Mouse (Mus musculus): ENCODE measurements around the gene Mrps18a. TPM values are rescaled to one million over a fixed set of nuclear protein-coding genes. Genes with fewer than 3 reads are reported as not detected.

Mrps18a gene
- polyA plus RNA-seq, 1 experiment = 82.8 TPM

- TF ChIP-seq POLR2A (IDR thresholded peaks at IDR 0.05; ENCODE audit: borderline replicate concordance, extremely low read depth, insufficient read depth, insufficient read length, poor library complexity, severe bottlenecking) (no peak), CTCF (IDR thresholded peaks at IDR 0.05; ENCODE audit: borderline replicate concordance, extremely low read depth, insufficient read depth, insufficient read length) (no peak)
These were observed 8.1 kb upstream of the Mrps18a start for GRCm38 (mm10) chr17:46102608-46103159.

GRCm38 (mm10) chr17:46104487-46104886, 6.3 kb upstream of the Mrps18a start:
- peak; percentile 32 for DNase-seq (ENCODE audit: low read depth)
- TF ChIP-seq CTCF (IDR thresholded peaks at IDR 0.05; ENCODE audit: borderline replicate concordance, extremely low read depth, insufficient read depth, insufficient read length) (no peak), POLR2A (IDR thresholded peaks at IDR 0.05; ENCODE audit: borderline replicate concordance, extremely low read depth, insufficient read depth, insufficient read length, poor library complexity, severe bottlenecking) (no peak)

More at GRCm38 (mm10) chr17:46102608-46103159, 8.1 kb upstream of the Mrps18a start:
- DNase-seq (ENCODE audit: low read depth) = peak; percentile 10

- DNase-seq (ENCODE audit: low read depth) = peak; percentile 18
- TF ChIP-seq POLR2A (IDR thresholded peaks at IDR 0.05; ENCODE audit: borderline replicate concordance, extremely low read depth, insufficient read depth, insufficient read length, poor library complexity, severe bottlenecking) (no peak), CTCF (IDR thresholded peaks at IDR 0.05; ENCODE audit: borderline replicate concordance, extremely low read depth, insufficient read depth, insufficient read length) (no peak)
These were observed 2.5 kb upstream of the Mrps18a start for GRCm38 (mm10) chr17:46108286-46108685.

GRCm38 (mm10) chr17:46115489-46115888, 4.7 kb downstream of the Mrps18a start:
- TF ChIP-seq CTCF (IDR thresholded peaks at IDR 0.05; ENCODE audit: borderline replicate concordance, extremely low read depth, insufficient read depth, insufficient read length) (no peak), POLR2A (IDR thresholded peaks at IDR 0.05; ENCODE audit: borderline replicate concordance, extremely low read depth, insufficient read depth, insufficient read length, poor library complexity, severe bottlenecking) (no peak)
- DNase-seq (ENCODE audit: low read depth) = no peak

GRCm38 (mm10) chr17:46116138-46116537, 5.4 kb downstream of the Mrps18a start:
- TF ChIP-seq CTCF (IDR thresholded peaks at IDR 0.05; ENCODE audit: borderline replicate concordance, extremely low read depth, insufficient read depth, insufficient read length) = no peak
- no peak for DNase-seq (ENCODE audit: low read depth)

GRCm38 (mm10) chr17:46116881-46117280, 6.1 kb downstream of the Mrps18a start:
- TF ChIP-seq CTCF (IDR thresholded peaks at IDR 0.05; ENCODE audit: borderline replicate concordance, extremely low read depth, insufficient read depth, insufficient read length) (no peak), POLR2A (IDR thresholded peaks at IDR 0.05; ENCODE audit: borderline replicate concordance, extremely low read depth, insufficient read depth, insufficient read length, poor library complexity, severe bottlenecking) (no peak)
- no peak for DNase-seq (ENCODE audit: low read depth)

- no peak for DNase-seq (ENCODE audit: low read depth)
- TF ChIP-seq CTCF (IDR thresholded peaks at IDR 0.05; ENCODE audit: borderline replicate concordance, extremely low read depth, insufficient read depth, insufficient read length) (no peak), POLR2A (IDR thresholded peaks at IDR 0.05; ENCODE audit: borderline replicate concordance, extremely low read depth, insufficient read depth, insufficient read length, poor library complexity, severe bottlenecking) (no peak)
These were observed 7.0 kb downstream of the Mrps18a start for GRCm38 (mm10) chr17:46117623-46118422.

GRCm38 (mm10) chr17:46118423-46118850, 7.7 kb downstream of the Mrps18a start:
- no peak for TF ChIP-seq CTCF (IDR thresholded peaks at IDR 0.05; ENCODE audit: borderline replicate concordance, extremely low read depth, insufficient read depth, insufficient read length)
- no peak for TF ChIP-seq POLR2A (IDR thresholded peaks at IDR 0.05; ENCODE audit: borderline replicate concordance, extremely low read depth, insufficient read depth, insufficient read length, poor library complexity, severe bottlenecking)
- peak; percentile 19 for DNase-seq (ENCODE audit: low read depth)

- TF ChIP-seq CTCF (IDR thresholded peaks at IDR 0.05; ENCODE audit: borderline replicate concordance, extremely low read depth, insufficient read depth, insufficient read length) (no peak), POLR2A (IDR thresholded peaks at IDR 0.05; ENCODE audit: borderline replicate concordance, extremely low read depth, insufficient read depth, insufficient read length, poor library complexity, severe bottlenecking) (no peak)
- DNase-seq (ENCODE audit: low read depth) = no peak
These were observed 8.9 kb downstream of the Mrps18a start for GRCm38 (mm10) chr17:46119641-46120040.

- DNase-seq (ENCODE audit: low read depth) = no peak
- no peak for TF ChIP-seq CTCF (IDR thresholded peaks at IDR 0.05; ENCODE audit: borderline replicate concordance, extremely low read depth, insufficient read depth, insufficient read length)
- no peak for TF ChIP-seq POLR2A (IDR thresholded peaks at IDR 0.05; ENCODE audit: borderline replicate concordance, extremely low read depth, insufficient read depth, insufficient read length, poor library complexity, severe bottlenecking)
These were observed 12.0 kb downstream of the Mrps18a start for GRCm38 (mm10) chr17:46122791-46123190.

GRCm38 (mm10) chr17:46123285-46123684, 12.5 kb downstream of the Mrps18a start:
- DNase-seq (ENCODE audit: low read depth) = no peak
- TF ChIP-seq POLR2A (IDR thresholded peaks at IDR 0.05; ENCODE audit: borderline replicate concordance, extremely low read depth, insufficient read depth, insufficient read length, poor library complexity, severe bottlenecking) (no peak), CTCF (IDR thresholded peaks at IDR 0.05; ENCODE audit: borderline replicate concordance, extremely low read depth, insufficient read depth, insufficient read length) (no peak)
